Mouse (Mus musculus) testis, adult 2 months (tissue): ENCODE measurements around the gene Dbn1. TPM values are rescaled to one million over a fixed set of nuclear protein-coding genes. Genes with fewer than 3 reads are reported as not detected.
A peak's percentile ranks its signal among the peaks of the same experiment; 100 is the strongest.

Experiments used
- H3K27ac ChIP-seq: fragments of 200-500 bp; 2 replicates; pipeline ENCODE4 v1.5.1; 2012; ENCODE audit warnings: low read depth, low read length; ENCODE audit not compliant: control insufficient read depth, insufficient read depth
- H3K27me3 ChIP-seq: fragments of 200-500 bp; 2 replicates; pipeline ENCODE4 v1.6.1; 2012; ENCODE audit warnings: mild to moderate bottlenecking, low read length, moderate library complexity; ENCODE audit not compliant: control insufficient read depth, insufficient read depth
- H3K36me3 ChIP-seq: fragments of 200-500 bp; 2 replicates; pipeline ENCODE4 v1.6.1; 2012; ENCODE audit warnings: mild to moderate bottlenecking, low read length; ENCODE audit not compliant: control insufficient read depth, insufficient read depth
- H3K4me1 ChIP-seq: fragments of 200-500 bp; 2 replicates; pipeline ENCODE4 v1.6.1; 2012; ENCODE audit warnings: low read length; ENCODE audit not compliant: control insufficient read depth, insufficient read depth
- H3K4me3 ChIP-seq: fragments of 200-500 bp; 2 replicates; pipeline ENCODE4 v1.5.1; 2012; ENCODE audit warnings: low read depth, mild to moderate bottlenecking, low read length, moderate library complexity, mixed read lengths; ENCODE audit not compliant: control insufficient read depth
- CTCF ChIP-seq: fragments of 200-500 bp; IDR thresholded peaks from 2 replicates; pipeline ENCODE4 v1.5.1; 2012; ENCODE audit warnings: low read depth, mild to moderate bottlenecking, inconsistent platforms, low read length, moderate library complexity; ENCODE audit not compliant: control insufficient read depth, insufficient read depth, insufficient replicate concordance
- POLR2A ChIP-seq: fragments of 200-500 bp; IDR thresholded peaks from 2 replicates; pipeline ENCODE4 v1.6.1; 2012; ENCODE audit warnings: low read depth, mild to moderate bottlenecking, inconsistent platforms, low read length, moderate library complexity; ENCODE audit not compliant: control insufficient read depth
- polyA plus RNA-seq: library from polyadenylated mRNA; depleted of rRNA; stranded (reverse); fragments of >200 nt; gene quantifications from 2 replicates; pipeline ENCODE4 v1.2.3, GENCODE M21; 2012

The Dbn1 gene
- polyA plus RNA-seq, 1 experiment = 89.3 TPM

GRCm38 (mm10) chr13:55475750-55476149, 12.2 kb downstream of the Dbn1 start:
- Histone ChIP-seq H3K27me3 (no peaks in the 10 kb centered on the region), H3K4me3 (no peak overlapping the region), H3K36me3 (no peaks in the 10 kb centered on the region), H3K27ac (no peak overlapping the region), H3K4me1 (peaks cover 49% of the 10 kb centered on the region)
- TF ChIP-seq POLR2A (no peak), CTCF (no peak)

GRCm38 (mm10) chr13:55474621-55475069, 13.3 kb downstream of the Dbn1 start:
- Histone ChIP-seq H3K27ac (peak overlapping the region; percentile 76), H3K4me1 (peaks cover 53% of the 10 kb centered on the region), H3K36me3 (no peaks in the 10 kb centered on the region), H3K4me3 (peak overlapping the region; percentile 73), H3K27me3 (no peaks in the 10 kb centered on the region)
- no peak for TF ChIP-seq CTCF
- TF ChIP-seq POLR2A = no peak; the same call in 1 of the 2 replicates

- H3K4me1 ChIP-seq = peaks cover 55% of the 10 kb centered on the region
Measured at GRCm38 (mm10) chr13:55473961-55474360, 13.9 kb downstream of the Dbn1 start.

GRCm38 (mm10) chr13:55473076-55473831, 14.7 kb downstream of the Dbn1 start:
- H3K36me3 ChIP-seq = no peaks in the 10 kb centered on the region
- no peak overlapping the region; the same call in 1 of the 2 replicates for H3K27ac ChIP-seq
- no peaks in the 10 kb centered on the region for H3K27me3 ChIP-seq
- H3K4me3 ChIP-seq = peak overlapping the region; percentile 82
- H3K4me1 ChIP-seq = peaks cover 53% of the 10 kb centered on the region
- no peak for TF ChIP-seq POLR2A

More at GRCm38 (mm10) chr13:55473961-55474360, 13.9 kb downstream of the Dbn1 start:
- Histone ChIP-seq H3K4me3 (peak overlapping the region; percentile 73), H3K27me3 (no peaks in the 10 kb centered on the region), H3K36me3 (no peaks in the 10 kb centered on the region), H3K27ac (peak overlapping the region; percentile 76)
- no peak for TF ChIP-seq POLR2A
- no peak for TF ChIP-seq CTCF

GRCm38 (mm10) chr13:55472132-55473022, 15.5 kb downstream of the Dbn1 start:
- TF ChIP-seq CTCF (no peak), POLR2A (no peak)
- peak overlapping the region; percentile 82 for H3K4me3 ChIP-seq
- no peaks in the 10 kb centered on the region for H3K36me3 ChIP-seq
- H3K4me1 ChIP-seq = peaks cover 48% of the 10 kb centered on the region
- no peaks in the 10 kb centered on the region for H3K27me3 ChIP-seq
- peak overlapping the region; percentile 3; the same call in 1 of the 2 replicates for H3K27ac ChIP-seq

- Histone ChIP-seq H3K27ac (peak overlapping the region; percentile 3; the same call in 1 of the 2 replicates), H3K4me1 (peaks cover 46% of the 10 kb centered on the region), H3K36me3 (no peaks in the 10 kb centered on the region), H3K27me3 (no peaks in the 10 kb centered on the region), H3K4me3 (peak overlapping the region; percentile 82)
- TF ChIP-seq CTCF (no peak), POLR2A (no peak)
Measured at GRCm38 (mm10) chr13:55471819-55472131, 16.1 kb downstream of the Dbn1 start.

GRCm38 (mm10) chr13:55471156-55471818, 16.6 kb downstream of the Dbn1 start:
- peaks cover 46% of the 10 kb centered on the region for H3K4me1 ChIP-seq
- peak overlapping the region; percentile 82 for H3K4me3 ChIP-seq
- no peaks in the 10 kb centered on the region for H3K27me3 ChIP-seq
- TF ChIP-seq CTCF (peak; percentile 65), POLR2A (0 out of 2 replicates have a peak, but pooled peaks have one; percentile 12)
- no peaks in the 10 kb centered on the region for H3K36me3 ChIP-seq
- no peak overlapping the region; the same call in 1 of the 2 replicates for H3K27ac ChIP-seq
